Mouse (Mus musculus) cerebellum, adult 2 months (tissue): Measurements from ENCODE around the gene Sept8.

Experiments
- CTCF ChIP-seq: fragments of 200-500 bp; IDR thresholded peaks from 2 replicates; pipeline ENCODE4 v1.5.1; 2011; ENCODE audit warnings: low read depth, mild to moderate bottlenecking, control low read depth, low read length, moderate library complexity, borderline replicate concordance; ENCODE audit not compliant: insufficient read depth
- POLR2A ChIP-seq: fragments of 200-500 bp; IDR thresholded peaks from 2 replicates; pipeline ENCODE4 v1.6.1; 2011; ENCODE audit warnings: low read length, control low read depth, borderline replicate concordance; ENCODE audit not compliant: insufficient read depth

DNA sequence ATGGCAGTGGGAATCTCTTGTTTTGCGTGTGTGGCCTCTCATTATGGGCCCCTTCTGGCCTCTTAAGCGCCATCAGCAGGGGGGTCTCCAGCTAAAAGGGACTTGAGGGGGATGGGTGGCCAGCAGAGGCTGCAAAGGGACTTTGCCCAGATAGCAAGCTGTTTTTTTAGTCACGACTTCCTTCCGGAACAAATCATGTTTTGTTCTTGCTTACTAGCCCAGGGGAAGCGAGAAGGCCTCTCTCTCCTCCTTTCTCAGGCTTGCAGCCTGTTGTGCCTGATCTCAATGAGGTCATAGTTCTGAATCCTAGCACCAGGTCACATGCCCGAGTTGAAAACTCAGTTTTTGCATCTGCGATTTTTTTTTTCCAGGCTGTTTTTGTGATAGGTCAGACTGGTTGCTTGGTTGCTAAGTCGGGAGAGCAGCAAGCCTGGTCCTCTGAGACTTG, 27.1 kb upstream of the Sept8 start:
- TF ChIP-seq CTCF (no peak), POLR2A (no peak)
